Mouse (Mus musculus) cerebellum, adult 9-11 months (tissue): Measurements from ENCODE around the gene Grik1.

Experiments used
- DNase-seq: peaks from one replicate; pipeline ENCODE4 v3.0.0; 2022

Grik1 gene

GRCm38 (mm10) chr16:87848799-87849198 is 441.3 kb downstream of the Grik1 start:
- no peak for DNase-seq
